Mouse (Mus musculus): Measurements from ENCODE around the gene Mcl1. TPM values are rescaled to one million over a fixed set of nuclear protein-coding genes. Genes with fewer than 3 reads are reported as not detected.

Gene Mcl1
- polyA plus RNA-seq, 1 experiment from 2014 or later = 75.7 TPM

- Histone ChIP-seq H3K9ac (ENCODE audit: low read length) (no peak overlapping the region), H3K4me2 (ENCODE audit: low read depth) (no peak overlapping the region), H3K27ac (ENCODE audit: low read depth, low read length) (peak overlapping the region; percentile 47), H3K36me3 (ENCODE audit: control insufficient read depth, insufficient read depth, low read length) (peaks cover 3% of the 10 kb centered on the region; the same call in 1 of the 2 replicates), H3K4me3 (ENCODE audit: low read depth, low read length) (no peak overlapping the region), H3K9me3 (ENCODE audit: control insufficient read depth, low read length) (no peaks in the 10 kb centered on the region), H3K4me1 (ENCODE audit: control insufficient read depth, insufficient read depth, low read length) (peaks cover 13% of the 10 kb centered on the region), H3K27me3 (ENCODE audit: control insufficient read depth, insufficient read depth, low read length) (no peaks in the 10 kb centered on the region)
- no peak for ATAC-seq (ENCODE audit: insufficient read depth, low FRiP score, low TSS enrichment)
- WGBS = 21% methylated on average over 2 of the region's 2 CpGs
- DNase-seq (ENCODE audit: low spot score) = no peak
These were observed 15.6 kb downstream of the Mcl1 start for GRCm38 (mm10) chr3:95674236-95674635.

GRCm38 (mm10) chr3:95674812-95675211 lies 16.2 kb downstream of the Mcl1 start:
- H3K36me3 ChIP-seq (ENCODE audit: control insufficient read depth, insufficient read depth, low read length) = no peaks in the 10 kb centered on the region
- ATAC-seq (ENCODE audit: insufficient read depth, low FRiP score, low TSS enrichment) = no peak

GRCm38 (mm10) chr3:95675301-95676092 lies 16.9 kb downstream of the Mcl1 start:
- H3K4me1 ChIP-seq (ENCODE audit: control insufficient read depth, insufficient read depth, low read length) = peaks cover 13% of the 10 kb centered on the region
- no peaks in the 10 kb centered on the region for H3K27me3 ChIP-seq (ENCODE audit: control insufficient read depth, insufficient read depth, low read length)
- ATAC-seq (ENCODE audit: insufficient read depth, low FRiP score, low TSS enrichment) (0 out of 2 replicates have a peak, but pooled peaks have one; percentile 3), DNase-seq (ENCODE audit: low spot score) (peak; percentile 75)
- no peak overlapping the region; the same call in 1 of the 2 replicates for H3K4me3 ChIP-seq (ENCODE audit: low read depth, low read length)
- H3K9ac ChIP-seq (ENCODE audit: low read length) = no peak overlapping the region
- H3K9me3 ChIP-seq (ENCODE audit: control insufficient read depth, low read length) = no peaks in the 10 kb centered on the region
- H3K4me2 ChIP-seq (ENCODE audit: low read depth) = 0 out of 2 replicates have a peak overlapping the region, but pooled peaks have one; percentile 1
- 17% methylated on average over 7 of the region's 8 CpGs for WGBS
- peak overlapping the region; percentile 54 for H3K27ac ChIP-seq (ENCODE audit: low read depth, low read length)
- H3K36me3 ChIP-seq (ENCODE audit: control insufficient read depth, insufficient read depth, low read length) = no peaks in the 10 kb centered on the region

More at GRCm38 (mm10) chr3:95674812-95675211, 16.2 kb downstream of the Mcl1 start:
- H3K27ac ChIP-seq (ENCODE audit: low read depth, low read length) = peak overlapping the region; percentile 54
- H3K4me3 ChIP-seq (ENCODE audit: low read depth, low read length) = no peak overlapping the region
- no peak overlapping the region for H3K9ac ChIP-seq (ENCODE audit: low read length)
- H3K4me1 ChIP-seq (ENCODE audit: control insufficient read depth, insufficient read depth, low read length) = peaks cover 13% of the 10 kb centered on the region
- 5% methylated on average over 6 of the region's 6 CpGs for WGBS
- DNase-seq (ENCODE audit: low spot score) = no peak
- no peaks in the 10 kb centered on the region for H3K27me3 ChIP-seq (ENCODE audit: control insufficient read depth, insufficient read depth, low read length)
- no peak overlapping the region for H3K4me2 ChIP-seq (ENCODE audit: low read depth)
- no peaks in the 10 kb centered on the region for H3K9me3 ChIP-seq (ENCODE audit: control insufficient read depth, low read length)

- Histone ChIP-seq H3K9ac (ENCODE audit: low read length) (no peak overlapping the region), H3K36me3 (ENCODE audit: control insufficient read depth, insufficient read depth, low read length) (no peaks in the 10 kb centered on the region), H3K4me1 (ENCODE audit: control insufficient read depth, insufficient read depth, low read length) (peaks cover 13% of the 10 kb centered on the region), H3K9me3 (ENCODE audit: control insufficient read depth, low read length) (no peaks in the 10 kb centered on the region), H3K27ac (ENCODE audit: low read depth, low read length) (no peak overlapping the region), H3K27me3 (ENCODE audit: control insufficient read depth, insufficient read depth, low read length) (no peaks in the 10 kb centered on the region), H3K4me3 (ENCODE audit: low read depth, low read length) (no peak overlapping the region), H3K4me2 (ENCODE audit: low read depth) (no peak overlapping the region)
- WGBS = 63% methylated on average over 15 of the region's 15 CpGs
- no peak for ATAC-seq (ENCODE audit: insufficient read depth, low FRiP score, low TSS enrichment)
- DNase-seq (ENCODE audit: low spot score) = peak; percentile 61
These were observed 18.3 kb downstream of the Mcl1 start for GRCm38 (mm10) chr3:95676745-95677419.

GRCm38 (mm10) chr3:95677420-95678090 lies 19.0 kb downstream of the Mcl1 start:
- no peak for ATAC-seq (ENCODE audit: insufficient read depth, low FRiP score, low TSS enrichment)
- DNase-seq (ENCODE audit: low spot score) = no peak
- Histone ChIP-seq H3K4me1 (ENCODE audit: control insufficient read depth, insufficient read depth, low read length) (peaks cover 12% of the 10 kb centered on the region), H3K27me3 (ENCODE audit: control insufficient read depth, insufficient read depth, low read length) (no peaks in the 10 kb centered on the region), H3K36me3 (ENCODE audit: control insufficient read depth, insufficient read depth, low read length) (no peaks in the 10 kb centered on the region), H3K4me2 (ENCODE audit: low read depth) (no peak overlapping the region), H3K27ac (ENCODE audit: low read depth, low read length) (no peak overlapping the region), H3K9me3 (ENCODE audit: control insufficient read depth, low read length) (no peaks in the 10 kb centered on the region), H3K9ac (ENCODE audit: low read length) (no peak overlapping the region), H3K4me3 (ENCODE audit: low read depth, low read length) (no peak overlapping the region)
- 85% methylated on average over 19 of the region's 19 CpGs for WGBS

GRCm38 (mm10) chr3:95679551-95679950 lies 21.0 kb downstream of the Mcl1 start:
- H3K4me1 ChIP-seq (ENCODE audit: control insufficient read depth, insufficient read depth, low read length) = peaks cover 7% of the 10 kb centered on the region
- no peaks in the 10 kb centered on the region for H3K9me3 ChIP-seq (ENCODE audit: control insufficient read depth, low read length)
- ATAC-seq (ENCODE audit: insufficient read depth, low FRiP score, low TSS enrichment) (no peak), DNase-seq (ENCODE audit: low spot score) (no peak)
- H3K4me2 ChIP-seq (ENCODE audit: low read depth) = no peak overlapping the region
- H3K27me3 ChIP-seq (ENCODE audit: control insufficient read depth, insufficient read depth, low read length) = no peaks in the 10 kb centered on the region
- H3K9ac ChIP-seq (ENCODE audit: low read length) = no peak overlapping the region
- no peaks in the 10 kb centered on the region for H3K36me3 ChIP-seq (ENCODE audit: control insufficient read depth, insufficient read depth, low read length)
- 92% methylated on average over 8 of the region's 8 CpGs for WGBS
- no peak overlapping the region for H3K27ac ChIP-seq (ENCODE audit: low read depth, low read length)
- no peak overlapping the region for H3K4me3 ChIP-seq (ENCODE audit: low read depth, low read length)

GRCm38 (mm10) chr3:95680673-95681072 lies 22.1 kb downstream of the Mcl1 start:
- Histone ChIP-seq H3K9ac (ENCODE audit: low read length) (peak overlapping the region; percentile 23; the same call in 1 of the 2 replicates), H3K4me2 (ENCODE audit: low read depth) (no peak overlapping the region), H3K27me3 (ENCODE audit: control insufficient read depth, insufficient read depth, low read length) (no peaks in the 10 kb centered on the region), H3K4me1 (ENCODE audit: control insufficient read depth, insufficient read depth, low read length) (no peaks in the 10 kb centered on the region), H3K27ac (ENCODE audit: low read depth, low read length) (no peak overlapping the region), H3K4me3 (ENCODE audit: low read depth, low read length) (no peak overlapping the region), H3K36me3 (ENCODE audit: control insufficient read depth, insufficient read depth, low read length) (no peaks in the 10 kb centered on the region), H3K9me3 (ENCODE audit: control insufficient read depth, low read length) (no peaks in the 10 kb centered on the region)
- ATAC-seq (ENCODE audit: insufficient read depth, low FRiP score, low TSS enrichment) (no peak), DNase-seq (ENCODE audit: low spot score) (no peak)
- WGBS = 93% methylated on average over 6 of the region's 6 CpGs

- no peak overlapping the region for H3K27ac ChIP-seq (ENCODE audit: low read depth, low read length)
- no peak overlapping the region for H3K4me2 ChIP-seq (ENCODE audit: low read depth)
- WGBS = 43% methylated on average over 11 of the region's 11 CpGs
These were observed 22.8 kb downstream of the Mcl1 start for GRCm38 (mm10) chr3:95681365-95681764.

More at GRCm38 (mm10) chr3:95681365-95681764, 22.8 kb downstream of the Mcl1 start:
- no peak overlapping the region for H3K9ac ChIP-seq (ENCODE audit: low read length)
- H3K9me3 ChIP-seq (ENCODE audit: control insufficient read depth, low read length) = no peaks in the 10 kb centered on the region
- H3K4me3 ChIP-seq (ENCODE audit: low read depth, low read length) = no peak overlapping the region
- H3K27me3 ChIP-seq (ENCODE audit: control insufficient read depth, insufficient read depth, low read length) = no peaks in the 10 kb centered on the region
- H3K4me1 ChIP-seq (ENCODE audit: control insufficient read depth, insufficient read depth, low read length) = no peaks in the 10 kb centered on the region
- no peak for ATAC-seq (ENCODE audit: insufficient read depth, low FRiP score, low TSS enrichment)
- no peak for DNase-seq (ENCODE audit: low spot score)
- no peaks in the 10 kb centered on the region for H3K36me3 ChIP-seq (ENCODE audit: control insufficient read depth, insufficient read depth, low read length)

All from neural tube, embryonic 11.5 days (tissue).